In the genomic region with DNA sequence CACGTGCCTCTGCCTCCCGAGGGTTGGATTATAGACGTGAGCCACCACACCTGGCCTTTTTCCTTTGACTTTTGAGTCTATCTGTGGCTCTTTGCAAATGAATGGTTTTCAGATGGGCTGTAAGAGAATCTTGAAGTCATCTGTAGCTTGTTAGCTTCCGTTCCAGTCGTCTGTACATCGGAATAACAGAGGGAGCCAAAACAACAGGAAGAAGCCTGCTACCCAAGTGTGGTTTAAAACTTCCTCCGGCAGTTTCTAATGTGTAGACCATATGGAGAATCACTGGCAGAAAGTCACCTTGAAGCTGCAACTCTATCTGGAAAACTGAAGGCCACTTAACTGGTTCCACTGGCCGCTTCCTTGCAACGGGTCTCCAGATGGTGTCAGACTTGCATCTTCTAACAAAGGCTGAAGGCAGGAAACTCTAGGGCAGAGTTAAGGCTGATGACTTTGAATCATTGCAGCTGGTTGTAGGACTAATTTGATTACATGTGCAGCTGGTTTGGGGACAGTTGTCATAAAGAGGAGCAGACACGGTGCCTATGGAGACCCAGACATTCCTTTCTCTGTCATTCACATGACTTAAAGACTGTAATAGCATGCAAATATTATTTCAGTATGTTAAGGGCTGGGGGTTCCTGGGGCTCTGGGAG, we compare ENCODE assay signal across 9 mouse cellular contexts. TPM values are rescaled to one million over a fixed set of nuclear protein-coding genes. Genes with fewer than 3 reads are reported as not detected.
DNase-seq lines count a peak whose midpoint lies in the region; ATAC-seq lines count a peak whose summit lies in the region.
"Had no signal": no experiment of that assay in that cellular context is flagged by ENCODE, and none has a peak within 500 bp of the region (broad histone marks: within the 10 kb centered on the region; RNA-seq: fewer than 3 reads in every experiment).

No protein-coding gene starts in this region.

- no peak overlapping the region for H3K4me3 ChIP-seq in heart, embryonic 11.5 days (ENCODE audit: low read depth, low read length)

- intact Hi-C loops in heart, postnatal 36 days (cut with DNase I) = no loop called here

- H3K9me3 ChIP-seq in heart, embryonic 11.5 days (replicated peaks; ENCODE audit: control insufficient read depth, low read length) = no peaks in the 10 kb centered on the region

- ATAC-seq in heart, embryonic 11.5 days (replicated peaks; ENCODE audit: insufficient number of reproducible peaks, low FRiP score, low TSS enrichment) = no peak

- DNase-seq in heart, adult 8-10 months (ENCODE audit: low spot score) = peak; percentile 48
- peak; percentile 46 for DNase-seq in NIH3T3 (ENCODE audit: low read depth)
- peak; percentile 21 to 46 for DNase-seq in heart, postnatal 36 days
- DNase-seq in lung, postnatal 14 days = peak; percentile 49
- peak; percentile 33 for DNase-seq in thymus, postnatal 25 days
- DNase-seq in urinary bladder, postnatal 14 days (ENCODE audit: low spot score) = no peak
- DNase-seq in cerebellum, postnatal 14 days = no peak

- no peaks in the 10 kb centered on the region; the same call in 1 of the 2 replicates for H3K4me1 ChIP-seq in heart, embryonic 11.5 days (ENCODE audit: control insufficient read depth, insufficient read depth, low read length)

- H3K4me2 ChIP-seq in heart, embryonic 11.5 days = no peak overlapping the region

- no peaks in the 10 kb centered on the region for H3K36me3 ChIP-seq in heart, embryonic 11.5 days (ENCODE audit: control insufficient read depth, insufficient read depth, low read length)

- no peak overlapping the region for H3K27ac ChIP-seq in heart, embryonic 11.5 days (ENCODE audit: low read depth, low read length)
- H3K27ac ChIP-seq: liver, embryonic 14.5 days had no signal

- no peaks in the 10 kb centered on the region for H3K27me3 ChIP-seq in heart, embryonic 11.5 days (ENCODE audit: control insufficient read depth, insufficient read depth, low read length)

- no peak overlapping the region for H3K9ac ChIP-seq in heart, embryonic 11.5 days (ENCODE audit: low read depth, low read length)
- H3K9ac ChIP-seq: liver, embryonic 14.5 days had no signal

- WGBS in heart, embryonic 11.5 days (ENCODE audit: insufficient replicate concordance) = 53% methylated on average over 10 of the region's 10 CpGs

RNA-seq across cellular contexts. Expression of a gene that starts 12.0 kb away (rescaled TPM):
- 10 to 100 TPM; 21.8 to 26.5 (median 24.0) TPM for total RNA-seq in heart, adult 8-10 months (2022)
- polyA plus RNA-seq in heart, embryonic 11.5 days (2014; fragmentation: Nextera tagmentation; extraction: Ambion mirVana) = 20.5 and 25.0 TPM in 2 replicates
- 10 to 100 TPM; 25.1 to 25.4 TPM for total RNA-seq in heart, postnatal 36 days (2021)

RNA-seq across cellular contexts. Expression of a gene that starts 49.3 kb away (rescaled TPM):
- total RNA-seq in heart, adult 8-10 months (2022) = not detected
- polyA plus RNA-seq in heart, embryonic 11.5 days (2014; fragmentation: Nextera tagmentation; extraction: Ambion mirVana) = 0.10 TPM in 1 of 2 replicates, not detected in the other
- total RNA-seq in heart, postnatal 36 days (2021) = not detected
- polyA plus RNA-seq: liver, embryonic 14.5 days had no signal

Comparison
In these comparisons a context has a peak if more than half of its experiments do, and no peak if none do; other contexts are left out.
1. DNase-seq: peak in heart, adult 8-10 months (single experiment), NIH3T3 (single experiment), heart, postnatal 36 days (2 of 2), lung, postnatal 14 days (single experiment) and thymus, postnatal 25 days (single experiment); none in urinary bladder, postnatal 14 days (single experiment) and cerebellum, postnatal 14 days (0 of 2).